In genomic region chr13:94172533-94173310, GRCm38 (mm10) we compare ENCODE assay signal across 8 mouse cellular contexts.
DNase-seq lines count a peak whose midpoint lies in the region; ATAC-seq and TF ChIP-seq lines count a peak whose summit lies in the region.

No protein-coding gene starts in this region.

- H3K27ac ChIP-seq in kidney, adult 2 months (ENCODE audit: insufficient read depth, low read depth, low read length), result no peak overlapping the region

- no peak for TF ChIP-seq CTCF in kidney, adult 2 months (conservative IDR thresholded peaks at IDR 0.05; ENCODE audit: insufficient read depth, insufficient read length, low read depth, low read length)

- H3K27me3 ChIP-seq in kidney, adult 2 months (replicated peaks; ENCODE audit: control insufficient read depth, insufficient read depth, low read length), result no peaks in the 10 kb centered on the region

- H3K36me3 ChIP-seq in kidney, adult 2 months (ENCODE audit: control insufficient read depth, insufficient read depth, low read length), result no peaks in the 10 kb centered on the region

- 73% methylated on average over 15 of the region's 15 CpGs for whole genome bisulfite sequencing in kidney, adult 2 months

- H3K4me3 ChIP-seq in kidney, adult 2 months (ENCODE audit: insufficient read depth, low read depth, low read length), result no peak overlapping the region

- peak; percentile 30 for DNase-seq in adrenal gland, postnatal 10 days
- no peak for DNase-seq in adrenal gland, adult 8-10 months
- peak; percentile 10 for DNase-seq in kidney, adult 2 months
- no peak for DNase-seq in kidney, postnatal 10 days
- peak; percentile 50 for DNase-seq in retina, postnatal 1 day
- no peak for DNase-seq in retina, embryonic 14.5 days (ENCODE audit: low spot score)
- DNase-seq in cerebellum, adult 8-10 months, result no peak

- ATAC-seq in monocyte, adult 5-6 weeks (replicated peaks; ENCODE audit: insufficient number of reproducible peaks, low FRiP score, low TSS enrichment, poor library complexity, severe bottlenecking), result no peak

- H3K4me1 ChIP-seq in kidney, adult 2 months (ENCODE audit: control insufficient read depth, insufficient read depth, low read length), result 0 out of 2 replicates have a peak, but pooled peaks cover 3% of the 10 kb centered on the region

- TF ChIP-seq POLR2A in kidney, adult 2 months (IDR thresholded peaks at IDR 0.05; ENCODE audit: low read depth, low read length), result no peak

Comparison
In these comparisons a context has a peak if more than half of its experiments do, and no peak if none do; other contexts are left out.
1. DNase-seq: peak in adrenal gland, postnatal 10 days (single experiment), kidney, adult 2 months (single experiment) and retina, postnatal 1 day (single experiment); none in adrenal gland, adult 8-10 months (single experiment), kidney, postnatal 10 days (single experiment), retina, embryonic 14.5 days (single experiment) and cerebellum, adult 8-10 months (single experiment).